Mouse (Mus musculus) olfactory bulb, adult 2 months (tissue): Measurements from ENCODE around the gene Fahd1. TPM values are rescaled to one million over a fixed set of nuclear protein-coding genes. Genes with fewer than 3 reads are reported as not detected.

ENCODE experiments used
- H3K27ac ChIP-seq: fragments of 200-500 bp; 2 replicates; pipeline ENCODE4 v1.5.1; 2012; ENCODE audit warnings: low read depth, low read length; ENCODE audit not compliant: insufficient read depth
- H3K4me1 ChIP-seq: fragments of 200-500 bp; 2 replicates; pipeline ENCODE4 v1.6.1; 2012; ENCODE audit warnings: low read length; ENCODE audit not compliant: control insufficient read depth, insufficient read depth
- H3K4me3 ChIP-seq: fragments of 200-500 bp; 2 replicates; pipeline ENCODE4 v1.5.1; 2012; ENCODE audit warnings: mild to moderate bottlenecking, low read depth, low read length, moderate library complexity; ENCODE audit not compliant: insufficient read depth
- CTCF ChIP-seq: fragments of 200-500 bp; IDR thresholded peaks from 2 replicates; pipeline ENCODE4 v1.5.1; 2012; ENCODE audit warnings: low read depth, mild to moderate bottlenecking, low read length, moderate library complexity; ENCODE audit not compliant: insufficient read depth
- POLR2A ChIP-seq: fragments of 200-500 bp; IDR thresholded peaks from 2 replicates; pipeline ENCODE4 v1.6.1; 2012; ENCODE audit warnings: mild to moderate bottlenecking, low read depth, low read length, moderate library complexity; ENCODE audit not compliant: insufficient read depth
- WGBS: fragments of 180-500 bp; shearing (Covaris S2); methylation state at CpG from one replicate; pipeline ENCODE4 v1.1.7; 2018; 5-methylcytosine and 5-hydroxymethylcytosine counted together
- polyA plus RNA-seq: library from polyadenylated mRNA; stranded (reverse); fragments of >200 nt; gene quantifications from 2 replicates; pipeline ENCODE4 v1.2.4, GENCODE M21; 2012; ENCODE audit warnings: low replicate concordance; ENCODE audit not compliant: missing spikeins, insufficient read depth, insufficient read length

The Fahd1 gene
- polyA plus RNA-seq, 1 experiment: not detected

- 43% methylated on average over 3 of the region's 3 CpGs for WGBS
- TF ChIP-seq CTCF: no peak
- TF ChIP-seq POLR2A: no peak
These were observed 5.8 kb upstream of the Fahd1 start for GRCm38 (mm10) chr17:24855838-24856464.

GRCm38 (mm10) chr17:24851381-24852125 lies 1.4 kb upstream of the Fahd1 start:
- H3K4me1 ChIP-seq: peaks cover 15% of the 10 kb centered on the region
- H3K4me3 ChIP-seq: no peak overlapping the region
- WGBS: 75% methylated on average over 10 of the region's 10 CpGs
- H3K27ac ChIP-seq: no peak overlapping the region
- no peak for TF ChIP-seq POLR2A
- no peak for TF ChIP-seq CTCF

More at GRCm38 (mm10) chr17:24855838-24856464, 5.8 kb upstream of the Fahd1 start:
- peaks cover 23% of the 10 kb centered on the region for H3K4me1 ChIP-seq
- H3K27ac ChIP-seq: no peak overlapping the region
- no peak overlapping the region for H3K4me3 ChIP-seq

GRCm38 (mm10) chr17:24850773-24851127 lies 586 bp upstream of the Fahd1 start:
- 0% methylated on average over 20 of the region's 20 CpGs for WGBS
- Histone ChIP-seq H3K4me1 (peaks cover 9% of the 10 kb centered on the region), H3K4me3 (peak overlapping the region; percentile 65), H3K27ac (peak overlapping the region; percentile 17)
- no peak for TF ChIP-seq CTCF
- TF ChIP-seq POLR2A: no peak

GRCm38 (mm10) chr17:24849733-24850064 lies 465 bp downstream of the Fahd1 start:
- Histone ChIP-seq H3K4me1 (peaks cover 4% of the 10 kb centered on the region), H3K27ac (peak overlapping the region; percentile 91), H3K4me3 (peak overlapping the region; percentile 65)
- under 1% methylated on average over 21 of the region's 21 CpGs for WGBS
- TF ChIP-seq CTCF: no peak
- no peak for TF ChIP-seq POLR2A

GRCm38 (mm10) chr17:24848600-24849031 lies 1.5 kb downstream of the Fahd1 start:
- no peak overlapping the region for H3K4me3 ChIP-seq

GRCm38 (mm10) chr17:24847386-24847785 lies 2.8 kb downstream of the Fahd1 start:
- H3K27ac ChIP-seq: no peak overlapping the region
- 100% methylated on average over 1 of the region's 1 CpGs for WGBS
- H3K4me3 ChIP-seq: no peak overlapping the region
- TF ChIP-seq POLR2A (no peak), CTCF (no peak)
- peaks cover 4% of the 10 kb centered on the region for H3K4me1 ChIP-seq

More at GRCm38 (mm10) chr17:24848600-24849031, 1.5 kb downstream of the Fahd1 start:
- Histone ChIP-seq H3K4me1 (peaks cover 4% of the 10 kb centered on the region), H3K27ac (no peak overlapping the region)
- TF ChIP-seq POLR2A: no peak
- no peak for TF ChIP-seq CTCF

- no peak overlapping the region for H3K4me3 ChIP-seq
- WGBS: 62% methylated on average over 9 of the region's 9 CpGs
- H3K4me1 ChIP-seq: no peaks in the 10 kb centered on the region; the same call in 1 of the 2 replicates
- TF ChIP-seq POLR2A: no peak
- TF ChIP-seq CTCF: no peak
- no peak overlapping the region for H3K27ac ChIP-seq
These were observed 5.6 kb downstream of the Fahd1 start for GRCm38 (mm10) chr17:24844525-24844924.

- H3K4me3 ChIP-seq: no peak overlapping the region
- TF ChIP-seq POLR2A: no peak
- TF ChIP-seq CTCF: no peak
- no peaks in the 10 kb centered on the region; the same call in 1 of the 2 replicates for H3K4me1 ChIP-seq
- WGBS: 65% methylated on average over 2 of the region's 2 CpGs
- no peak overlapping the region for H3K27ac ChIP-seq
These were observed 7.5 kb downstream of the Fahd1 start for GRCm38 (mm10) chr17:24842631-24843030.

- WGBS: 57% methylated on average over 4 of the region's 4 CpGs
- H3K4me3 ChIP-seq: no peak overlapping the region
- H3K27ac ChIP-seq: no peak overlapping the region
- no peak for TF ChIP-seq CTCF
- no peak for TF ChIP-seq POLR2A
- H3K4me1 ChIP-seq: no peaks in the 10 kb centered on the region; the same call in 1 of the 2 replicates
These were observed 9.0 kb downstream of the Fahd1 start for GRCm38 (mm10) chr17:24841133-24841532.
